Mouse (Mus musculus) heart, adult 8-10 months (tissue): ENCODE results near the gene Pfdn6. TPM values are rescaled to one million over a fixed set of nuclear protein-coding genes. Genes with fewer than 3 reads are reported as not detected.
"Not testable (repeated sequence)": the region's sequence is repeated elsewhere in the genome, so short reads cannot be mapped to it uniquely, and the experiment has no call there.

Experiments used
- DNase-seq: peaks from one replicate; pipeline ENCODE4 v3.0.0; 2022; ENCODE audit warnings: low spot score
- total RNA-seq, 4 experiments: library from RNA; stranded (reverse); gene quantifications; 2 replicates each; pipeline ENCODE4 v1.2.4; 2022

Pfdn6 gene
- total RNA-seq, 4 experiments from 2014 or later: 62.7 to 82.9 (median 71.1) TPM

- DNase-seq: no peak
These were observed 42.9 kb downstream of the Pfdn6 start for GRCm38 (mm10) chr17:33897114-33897794.

- not testable (repeated sequence) for DNase-seq
These were observed 47.1 kb downstream of the Pfdn6 start for GRCm38 (mm10) chr17:33893011-33893410.

- no peak for DNase-seq
These were observed 47.7 kb downstream of the Pfdn6 start for GRCm38 (mm10) chr17:33892429-33892828.

- not testable (repeated sequence) for DNase-seq
These were observed 48.3 kb downstream of the Pfdn6 start for GRCm38 (mm10) chr17:33891892-33892291.

GRCm38 (mm10) chr17:33891357-33891756, 48.8 kb downstream of the Pfdn6 start:
- no peak for DNase-seq

GRCm38 (mm10) chr17:33890533-33891059, 49.5 kb downstream of the Pfdn6 start, which contains the start of gene Kifc1:
Kifc1 (minus strand) TSS chr17:33890661.
- DNase-seq: peak; percentile 99

- DNase-seq: not testable (repeated sequence)
These were observed 50.1 kb downstream of the Pfdn6 start for GRCm38 (mm10) chr17:33889941-33890532.

Other genes with a start within 250 kb of the Pfdn6 start
- gene March2, start 221.7 kb downstream of the Pfdn6 start, total RNA-seq: 100 to 1,000 TPM; 126 to 160 (median 136) TPM
- gene Rab11b, start 179.8 kb downstream of the Pfdn6 start, total RNA-seq: 100 to 1,000 TPM; 248 to 275 (median 267) TPM
- 1 to 10 TPM; 2.9 to 9.8 (median 8.3) TPM for gene Angptl4, start 158.5 kb downstream of the Pfdn6 start, total RNA-seq
- gene Kank3, start 129.8 kb downstream of the Pfdn6 start, total RNA-seq: 10 to 100 TPM; 44.4 to 64.9 (median 51.3) TPM
- gene Rps28, start 115.8 kb downstream of the Pfdn6 start, total RNA-seq: 100 to 1,000 TPM; 691 to 822 (median 750) TPM
- gene Ndufa7, start 115.8 kb downstream of the Pfdn6 start, total RNA-seq: 100 to 1,000 TPM; 676 to 749 (median 700) TPM
- 10 to 100 TPM; 28.9 to 33.6 (median 33.2) TPM for gene Cd320, start 97.3 kb downstream of the Pfdn6 start, total RNA-seq
- not detected for gene Gm7029, start 66.5 kb downstream of the Pfdn6 start, total RNA-seq
- gene Kifc1, start 49.7 kb downstream of the Pfdn6 start, total RNA-seq: 1 to 10 TPM in 1 of 4 experiments, under 1 TPM in 3; 0.31 to 1.9 (median 0.51) TPM
- not detected for gene Platr17, start 35.2 kb downstream of the Pfdn6 start, total RNA-seq
- 10 to 100 TPM; 11.5 to 16.2 (median 13.7) TPM for gene Daxx, start 30.9 kb downstream of the Pfdn6 start, total RNA-seq
- 100 to 1,000 TPM in 2 of 4 experiments, 10 to 100 TPM in 2; 96.8 to 113 (median 105) TPM for gene Tapbp, start 24.4 kb downstream of the Pfdn6 start, total RNA-seq
- gene Zbtb22, start 24.4 kb downstream of the Pfdn6 start, total RNA-seq: 10 to 100 TPM; 18.1 to 21.0 (median 19.3) TPM
- 10 to 100 TPM; 29.8 to 35.1 (median 34.1) TPM for gene Rgl2, start 10.8 kb downstream of the Pfdn6 start, total RNA-seq
- gene Wdr46, start 317 bp upstream of the Pfdn6 start, total RNA-seq: 10 to 100 TPM; 10.1 to 12.8 (median 11.6) TPM
- 1 to 10 TPM in 3 of 4 experiments, under 1 TPM in 1; 0.89 to 2.6 (median 1.6) TPM for gene B3galt4, start 11.1 kb upstream of the Pfdn6 start, total RNA-seq
- 10 to 100 TPM; 35.6 to 45.0 (median 41.6) TPM for gene Vps52, start 15.5 kb upstream of the Pfdn6 start, total RNA-seq
- 100 to 1,000 TPM; 373 to 430 (median 408) TPM for gene Rps18, start 15.7 kb upstream of the Pfdn6 start, total RNA-seq
- 100 to 1,000 TPM; 111 to 163 (median 123) TPM for gene H2-K1, start 60.0 kb upstream of the Pfdn6 start, total RNA-seq
- gene Ring1, start 84.3 kb upstream of the Pfdn6 start, total RNA-seq: 10 to 100 TPM; 11.9 to 18.1 (median 14.1) TPM
- 100 to 1,000 TPM; 134 to 149 (median 137) TPM for gene H2-Ke6, start 87.7 kb upstream of the Pfdn6 start, total RNA-seq
- 10 to 100 TPM; 64.1 to 79.1 (median 73.2) TPM for gene Slc39a7, start 91.3 kb upstream of the Pfdn6 start, total RNA-seq
- 10 to 100 TPM; 33.4 to 46.3 (median 42.3) TPM for gene Rxrb, start 91.5 kb upstream of the Pfdn6 start, total RNA-seq
- 1 to 10 TPM in 3 of 4 experiments, under 1 TPM in 1; 0.87 to 1.3 (median 1.2) TPM for gene Col11a2, start 99.1 kb upstream of the Pfdn6 start, total RNA-seq
- gene H2-Oa, start 152.0 kb upstream of the Pfdn6 start, total RNA-seq: under 1 TPM in 2 of 4 experiments, not detected in 2; 0.25 to 0.28 TPM
- gene H2-DMa, start 179.2 kb upstream of the Pfdn6 start, total RNA-seq: 1 to 10 TPM; 2.2 to 3.9 (median 3.7) TPM
- gene Brd2, start 182.3 kb upstream of the Pfdn6 start, total RNA-seq: 10 to 100 TPM; 61.0 to 75.7 (median 69.8) TPM
- gene H2-DMb2, start 203.0 kb upstream of the Pfdn6 start, total RNA-seq: 1 to 10 TPM in 2 of 4 experiments, under 1 TPM in 2; 0.65 to 1.1 (median 0.97) TPM
- 1 to 10 TPM; 1.8 to 3.0 (median 2.4) TPM for gene H2-DMb1, start 212.7 kb upstream of the Pfdn6 start, total RNA-seq
- gene Tap1, start 247.2 kb upstream of the Pfdn6 start, total RNA-seq: 1 to 10 TPM; 4.4 to 5.6 (median 4.7) TPM
- 10 to 100 TPM in 2 of 4 experiments, 1 to 10 TPM in 2; 6.9 to 12.9 (median 8.7) TPM for gene Psmb9, start 247.4 kb upstream of the Pfdn6 start, total RNA-seq